Mouse (Mus musculus) intestine, embryonic 14.5 days (tissue): ENCODE results near the gene Nlgn2. TPM values are rescaled to one million over a fixed set of nuclear protein-coding genes. Genes with fewer than 3 reads are reported as not detected.

Experiments
- ATAC-seq: fragments of 200-750 bp; cut with Nextera tagmentation; replicated peaks from 2 replicates; pipeline ENCODE4 v1.8.0; 2017; ENCODE audit warnings: low read depth, moderate number of reproducible peaks, moderate TSS enrichment, moderate library complexity; ENCODE audit not compliant: low FRiP score, low TSS enrichment
- DNase-seq: peaks from one replicate; pipeline ENCODE4 v3.0.0-alpha.2; 2018; ENCODE audit warnings: low spot score
- H3K27ac ChIP-seq: fragments of 300-500 bp; sonication (generic); 2 replicates; pipeline ENCODE4 v1.5.1; 2014; ENCODE audit warnings: low read depth, mild to moderate bottlenecking, control low read depth
- H3K27me3 ChIP-seq: fragments of 300-500 bp; sonication (generic); replicated peaks from 2 replicates; pipeline ENCODE4 v1.6.1; 2014; ENCODE audit warnings: low read length, control low read depth; ENCODE audit not compliant: control insufficient read depth, insufficient read depth
- H3K36me3 ChIP-seq: fragments of 300-500 bp; sonication (generic); 2 replicates; pipeline ENCODE4 v1.6.1; 2014; ENCODE audit warnings: low read length, control low read depth; ENCODE audit not compliant: control insufficient read depth, insufficient read depth
- H3K4me1 ChIP-seq: fragments of 300-500 bp; sonication (generic); replicated peaks from 2 replicates; pipeline ENCODE4 v1.6.1; 2014; ENCODE audit warnings: low read length, control low read depth, mixed read lengths; ENCODE audit not compliant: control insufficient read depth, insufficient read depth
- H3K4me2 ChIP-seq: fragments of 300-500 bp; sonication (generic); 2 replicates; pipeline ENCODE4 v1.6.1; 2014; ENCODE audit warnings: low read length
- H3K4me3 ChIP-seq: fragments of 300-500 bp; sonication (generic); 2 replicates; pipeline ENCODE4 v1.5.1; 2014; ENCODE audit warnings: low read depth, low read length, control low read depth, mixed read lengths
- H3K9ac ChIP-seq: fragments of 300-500 bp; sonication (generic); 2 replicates; pipeline ENCODE4 v1.6.1; 2014; ENCODE audit warnings: mild to moderate bottlenecking, low read length
- H3K9me3 ChIP-seq: fragments of 300-500 bp; sonication (generic); 2 replicates; pipeline ENCODE4 v1.6.1; 2016; ENCODE audit warnings: low read length, control low read depth; ENCODE audit not compliant: control insufficient read depth
- WGBS: fragments of 180-500 bp; shearing (Covaris S2); extraction: QIAGEN DNeasy Blood & Tissue Kit; methylation state at CpG from one replicate; pipeline ENCODE4 v1.1.7; 2014; 5-methylcytosine and 5-hydroxymethylcytosine counted together
- polyA plus RNA-seq: library from polyadenylated mRNA; unstranded; fragments of >200 nt; fragmentation: Nextera tagmentation; extraction: Ambion mirVana; gene quantifications from 2 replicates; pipeline ENCODE4 v1.2.1, GENCODE M21; 2014

Gene Nlgn2
- polyA plus RNA-seq, 1 experiment from 2014 or later, result 8.5 TPM

DNA sequence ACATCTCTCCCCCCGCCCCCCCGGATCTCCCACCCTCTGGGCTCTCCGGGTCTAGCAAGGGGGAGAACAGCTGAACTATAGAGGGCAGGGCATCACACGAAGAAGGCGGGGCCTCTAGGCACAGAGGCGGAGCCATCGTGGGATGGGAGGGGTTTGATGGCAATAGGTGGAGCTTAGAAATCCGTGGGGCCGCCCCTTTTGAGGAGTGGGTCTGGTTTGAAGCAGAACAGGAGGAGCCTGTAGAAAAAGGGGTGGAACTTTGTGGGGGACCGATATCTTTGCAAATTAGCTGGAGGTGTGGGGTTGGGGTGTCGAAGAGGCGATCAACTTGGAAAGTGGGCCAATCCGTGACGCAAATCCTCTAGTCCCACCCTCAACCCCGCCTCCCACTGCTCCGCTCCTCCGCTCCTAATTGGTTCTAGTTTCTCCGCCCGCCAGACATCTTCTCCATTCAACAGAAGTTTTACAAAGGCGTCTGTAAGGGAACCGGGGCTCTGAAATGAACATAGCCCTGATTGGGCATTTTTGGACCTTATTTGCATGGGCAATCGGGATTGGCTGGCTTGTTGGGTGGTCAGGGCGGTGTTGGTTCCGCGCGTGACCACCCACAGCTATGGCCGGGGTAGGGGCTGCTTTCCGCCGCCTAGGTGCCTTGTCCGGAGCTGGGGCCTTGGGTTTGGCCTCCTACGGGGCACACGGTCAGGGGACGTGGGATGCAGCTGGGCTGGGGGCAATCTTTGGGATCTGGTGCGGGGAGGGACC is 549 bp upstream of the Nlgn2 start, which contains the start of gene Tmem256:
TSS of gene Tmem256 (plus strand) at position 563 of the 762 bp plus-strand sequence.
- peak within 1 kb of the TSS; percentile 64 for H3K9ac ChIP-seq
- H3K4me1 ChIP-seq, result peaks cover 32% of the 10 kb centered on the region
- under 1% methylated on average over 34 of the region's 34 CpGs for WGBS
- H3K27ac ChIP-seq, result peak within 1 kb of the TSS; percentile 83
- no peaks in the 10 kb centered on the region for H3K27me3 ChIP-seq
- H3K9me3 ChIP-seq, result no peaks in the 10 kb centered on the region
- peak; percentile 100 for DNase-seq
- ATAC-seq, result peak; percentile 89
- H3K36me3 ChIP-seq, result peaks cover 8% of the 10 kb centered on the region; the same call in 1 of the 2 replicates
- H3K4me3 ChIP-seq, result peak within 1 kb of the TSS; percentile 79
- H3K4me2 ChIP-seq, result peak within 1 kb of the TSS; percentile 77

DNA sequence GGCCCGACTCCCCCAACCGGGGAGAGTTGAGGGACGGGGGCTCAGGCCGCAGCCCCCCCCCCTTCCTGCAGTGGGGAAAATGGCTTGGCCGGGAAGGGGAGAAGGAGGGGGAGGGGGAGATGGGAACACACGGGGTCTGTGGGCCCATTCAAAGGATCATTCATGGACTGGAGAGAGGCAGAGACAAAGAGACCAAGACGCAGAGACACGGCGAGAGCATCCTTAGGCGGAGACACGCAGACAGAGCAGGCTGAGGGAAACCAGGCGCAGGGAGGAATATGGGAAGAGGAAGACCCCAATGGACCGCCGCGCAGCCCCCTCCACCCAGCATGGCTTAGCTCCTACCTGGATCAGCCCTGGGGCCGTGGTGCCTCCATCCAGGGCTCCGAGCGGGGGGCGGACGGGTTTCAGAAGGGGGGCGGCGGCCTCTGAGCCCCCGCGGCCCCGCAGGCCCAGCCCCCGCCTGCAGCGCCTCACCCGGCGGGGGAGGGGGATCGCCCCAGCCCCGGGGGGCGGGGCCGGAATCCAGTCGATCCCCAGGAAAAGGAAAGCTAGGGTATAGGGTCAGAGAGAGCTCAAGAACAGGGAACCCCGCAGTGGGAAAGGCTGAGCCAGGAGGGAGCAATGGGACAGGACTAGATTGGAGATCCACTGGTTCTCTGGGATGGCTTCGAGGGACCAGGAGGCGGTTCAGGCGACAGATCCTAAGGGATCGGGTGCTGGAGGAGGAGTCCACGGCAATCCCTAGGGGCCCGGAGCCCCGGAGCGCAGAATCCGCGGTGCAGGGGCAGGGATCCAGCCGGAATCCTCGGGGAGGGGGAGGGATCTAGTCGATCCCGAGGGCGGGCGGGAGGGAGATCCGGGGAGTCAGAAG is 644 bp downstream of the Nlgn2 start:
- DNase-seq (peak; percentile 83), ATAC-seq (peak; percentile 0; the same call in 1 of the 2 replicates)
- H3K9me3 ChIP-seq, result no peaks in the 10 kb centered on the region
- peaks cover 20% of the 10 kb centered on the region for H3K36me3 ChIP-seq
- H3K9ac ChIP-seq, result peak overlapping the region; percentile 62
- peak overlapping the region; percentile 79 for H3K4me3 ChIP-seq
- WGBS, result 2% methylated on average over 51 of the region's 52 CpGs
- no peaks in the 10 kb centered on the region for H3K27me3 ChIP-seq
- peaks cover 32% of the 10 kb centered on the region for H3K4me1 ChIP-seq
- H3K4me2 ChIP-seq, result peak overlapping the region; percentile 77
- peak overlapping the region; percentile 78 for H3K27ac ChIP-seq

DNA sequence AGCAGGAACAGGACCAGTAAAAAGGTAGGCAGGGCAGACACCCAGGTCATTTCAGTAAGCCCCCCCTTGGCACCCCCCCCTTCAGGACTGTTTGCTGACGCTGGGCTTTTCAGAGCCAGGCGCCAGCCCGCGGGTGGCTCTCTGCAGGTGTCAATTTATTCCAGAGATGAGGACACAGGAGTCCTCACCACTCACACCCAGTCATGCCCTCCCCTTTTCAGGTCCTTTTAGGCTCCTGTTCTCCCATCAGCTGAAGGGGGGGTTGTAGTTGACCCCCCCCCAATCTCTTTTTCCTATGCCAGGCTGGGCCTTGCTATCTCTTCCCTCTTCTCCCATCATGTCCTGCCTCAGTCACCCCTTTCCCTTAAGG is 1.6 kb downstream of the Nlgn2 start:
- H3K4me2 ChIP-seq, result peak overlapping the region; percentile 77
- H3K9me3 ChIP-seq, result no peaks in the 10 kb centered on the region
- no peak overlapping the region for H3K9ac ChIP-seq
- no peaks in the 10 kb centered on the region for H3K27me3 ChIP-seq
- no peak for ATAC-seq
- DNase-seq, result no peak
- peak overlapping the region; percentile 79 for H3K4me3 ChIP-seq
- H3K27ac ChIP-seq, result no peak overlapping the region
- 19% methylated on average over 4 of the region's 4 CpGs for WGBS
- peaks cover 32% of the 10 kb centered on the region for H3K4me1 ChIP-seq
- H3K36me3 ChIP-seq, result peaks cover 20% of the 10 kb centered on the region

DNA sequence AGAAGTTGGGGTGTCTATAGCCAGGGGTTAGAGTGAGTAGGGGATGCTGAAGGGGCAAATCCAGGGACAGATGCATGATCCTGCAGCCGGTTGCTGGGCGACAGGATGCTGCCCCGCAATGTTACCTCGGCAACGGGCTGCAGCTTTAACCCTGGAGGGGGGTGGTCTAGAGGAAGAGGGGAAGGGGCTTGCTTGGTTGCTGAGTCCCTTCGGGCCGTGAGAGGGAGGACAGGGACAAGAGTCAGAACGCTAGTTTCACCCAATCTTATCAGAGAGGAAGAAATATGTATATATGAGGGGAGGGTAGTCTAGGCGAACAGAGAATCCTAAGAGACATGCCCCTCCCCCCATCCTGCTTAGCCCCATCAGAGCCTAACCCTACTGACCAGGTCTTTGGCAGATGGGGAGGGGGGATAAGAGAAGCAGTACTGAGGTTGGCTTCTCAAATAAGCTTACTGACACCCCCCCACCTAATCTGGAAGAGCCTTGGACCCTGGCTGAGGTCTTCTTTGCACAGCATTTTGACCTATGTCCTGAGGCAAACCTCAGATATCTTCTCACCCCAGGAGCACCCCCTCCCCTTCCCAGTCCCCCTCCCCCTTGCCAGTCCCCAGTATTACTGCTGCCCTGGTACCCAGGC is 2.1 kb downstream of the Nlgn2 start:
- Histone ChIP-seq H3K4me1 (peaks cover 32% of the 10 kb centered on the region), H3K4me2 (peak overlapping the region; percentile 77), H3K9me3 (no peaks in the 10 kb centered on the region), H3K36me3 (peaks cover 20% of the 10 kb centered on the region), H3K27ac (no peak overlapping the region), H3K27me3 (no peaks in the 10 kb centered on the region), H3K9ac (no peak overlapping the region), H3K4me3 (peak overlapping the region; percentile 79)
- ATAC-seq (no peak), DNase-seq (no peak)
- WGBS, result 19% methylated on average over 9 of the region's 9 CpGs

DNA sequence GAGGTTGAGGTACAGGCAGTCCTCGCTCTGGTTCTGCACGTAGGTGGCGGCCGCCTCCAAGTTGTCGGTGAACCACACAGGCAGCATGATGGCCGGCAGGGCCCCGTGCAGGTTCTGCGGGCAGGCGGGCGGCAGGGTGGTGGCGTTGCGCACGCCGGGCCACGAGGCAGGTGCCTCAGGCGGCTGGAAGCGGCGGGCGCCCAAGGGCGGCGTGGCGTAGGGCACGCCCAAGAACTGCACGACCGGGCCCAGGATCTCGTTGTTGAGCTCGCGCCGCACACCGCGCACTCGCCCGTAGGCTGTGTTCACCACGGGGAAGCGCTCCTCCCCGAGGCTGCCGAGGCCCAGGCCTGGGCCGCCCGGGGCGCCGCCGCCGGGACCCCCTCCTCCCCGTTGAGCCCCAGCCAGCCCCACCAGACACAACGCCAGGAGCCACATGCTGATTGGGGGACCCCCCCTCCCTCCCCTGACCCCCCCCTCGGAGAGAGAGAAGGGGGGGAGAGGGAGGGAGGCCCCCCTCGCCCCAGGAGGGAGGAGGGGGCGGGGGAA is 3.5 kb downstream of the Nlgn2 start:
- DNase-seq (peak; percentile 70), ATAC-seq (no peak)
- H3K36me3 ChIP-seq, result peaks cover 20% of the 10 kb centered on the region
- H3K27ac ChIP-seq, result peak overlapping the region; percentile 11; the same call in 1 of the 2 replicates
- peak overlapping the region; percentile 60 for H3K9ac ChIP-seq
- H3K4me1 ChIP-seq, result peaks cover 28% of the 10 kb centered on the region
- H3K27me3 ChIP-seq, result no peaks in the 10 kb centered on the region
- H3K9me3 ChIP-seq, result no peaks in the 10 kb centered on the region
- 16% methylated on average over 31 of the region's 48 CpGs for WGBS
- peak overlapping the region; percentile 77 for H3K4me2 ChIP-seq
- H3K4me3 ChIP-seq, result peak overlapping the region; percentile 79

DNA sequence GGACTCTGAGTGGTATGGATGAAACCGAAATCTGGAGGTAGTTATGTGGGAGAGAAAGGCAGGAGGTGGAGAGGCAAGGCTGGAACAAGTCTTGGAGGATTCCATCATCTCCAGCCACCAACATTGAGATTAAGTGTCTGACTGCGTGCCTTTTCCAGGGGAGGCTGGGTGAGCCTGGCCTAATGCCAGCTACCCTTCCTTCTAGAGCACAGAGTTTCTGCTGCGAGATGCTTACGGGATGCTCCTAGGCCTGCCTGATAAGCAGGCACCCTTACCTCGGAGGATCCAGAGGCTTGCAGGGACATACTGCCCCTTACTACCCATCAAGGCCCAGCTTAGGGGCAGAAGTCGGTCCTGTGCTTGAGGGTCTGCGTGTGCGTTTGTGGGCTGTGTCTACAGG is 4.0 kb downstream of the Nlgn2 start:
- Histone ChIP-seq H3K36me3 (peaks cover 22% of the 10 kb centered on the region), H3K4me1 (peaks cover 25% of the 10 kb centered on the region), H3K4me3 (peak overlapping the region; percentile 79), H3K4me2 (peak overlapping the region; percentile 77), H3K9me3 (no peaks in the 10 kb centered on the region), H3K27ac (0 out of 2 replicates have a peak overlapping the region, but pooled peaks have one; percentile 11), H3K27me3 (no peaks in the 10 kb centered on the region), H3K9ac (peak overlapping the region; percentile 60; the same call in 1 of the 2 replicates)
- 55% methylated on average over 8 of the region's 8 CpGs for WGBS
- DNase-seq (no peak), ATAC-seq (no peak)

DNA sequence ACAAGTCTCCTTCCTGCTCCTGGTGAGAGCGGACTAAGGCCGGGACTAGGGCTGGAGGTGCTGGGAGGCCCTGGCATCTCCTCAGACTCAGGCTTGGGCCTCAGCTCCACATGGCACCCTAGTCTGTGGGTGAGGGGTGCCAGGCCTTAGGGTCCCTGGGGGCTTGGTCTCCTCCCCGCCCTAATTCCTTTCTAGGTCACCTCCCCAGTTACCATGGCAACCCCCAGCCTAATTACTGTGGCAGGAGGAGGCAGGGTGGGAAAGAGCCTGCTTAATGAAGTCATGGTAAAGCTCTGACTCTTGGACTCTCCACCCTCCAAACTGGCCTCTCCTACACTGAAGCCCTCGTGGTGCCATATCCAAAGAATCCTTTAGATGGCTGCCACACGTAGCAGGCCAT is 8.8 kb downstream of the Nlgn2 start:
- no peak overlapping the region for H3K4me3 ChIP-seq
- no peak for DNase-seq
- no peaks in the 10 kb centered on the region for H3K27me3 ChIP-seq
- 65% methylated on average over 5 of the region's 5 CpGs for WGBS
- H3K36me3 ChIP-seq, result peaks cover 67% of the 10 kb centered on the region
- no peaks in the 10 kb centered on the region for H3K9me3 ChIP-seq
- 0 out of 2 replicates have a peak, but pooled peaks cover 4% of the 10 kb centered on the region for H3K4me1 ChIP-seq
- no peak overlapping the region for H3K4me2 ChIP-seq
- no peak overlapping the region for H3K9ac ChIP-seq
- H3K27ac ChIP-seq, result no peak overlapping the region
- no peak; the same call in 1 of the 2 replicates for ATAC-seq

DNA sequence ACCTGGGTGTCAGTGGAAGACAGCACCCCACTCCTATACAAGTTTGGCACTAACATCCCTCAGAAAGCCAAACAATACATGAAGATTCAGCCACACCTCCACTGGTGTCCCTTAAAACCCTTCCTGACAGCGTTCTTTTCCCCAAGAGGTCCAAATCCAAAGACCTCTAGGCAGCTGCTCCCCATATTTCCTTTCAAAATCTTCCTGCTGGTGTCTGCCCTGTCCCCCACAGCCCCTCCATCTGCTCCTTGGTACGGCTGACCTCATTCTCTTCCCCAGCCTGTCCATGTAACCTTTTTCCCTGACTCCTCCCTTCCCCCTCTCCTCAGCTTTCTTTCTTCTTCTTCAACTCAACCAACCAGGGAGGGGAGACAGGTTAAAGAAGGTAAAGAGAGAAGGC is 14.1 kb downstream of the Nlgn2 start:
- no peaks in the 10 kb centered on the region for H3K9me3 ChIP-seq
- 87% methylated on average over 2 of the region's 2 CpGs for WGBS
- no peak overlapping the region for H3K4me3 ChIP-seq

More for the DNA sequence above, 14.1 kb downstream of the Nlgn2 start:
- H3K36me3 ChIP-seq, result peaks cover 45% of the 10 kb centered on the region
- no peaks in the 10 kb centered on the region for H3K27me3 ChIP-seq
- no peak for ATAC-seq
- H3K27ac ChIP-seq, result no peak overlapping the region
- no peaks in the 10 kb centered on the region for H3K4me1 ChIP-seq
- no peak overlapping the region for H3K9ac ChIP-seq
- DNase-seq, result no peak
- H3K4me2 ChIP-seq, result no peak overlapping the region
